Mouse (Mus musculus): Measurements from ENCODE around the gene Rps13.

The Rps13 gene

DNA sequence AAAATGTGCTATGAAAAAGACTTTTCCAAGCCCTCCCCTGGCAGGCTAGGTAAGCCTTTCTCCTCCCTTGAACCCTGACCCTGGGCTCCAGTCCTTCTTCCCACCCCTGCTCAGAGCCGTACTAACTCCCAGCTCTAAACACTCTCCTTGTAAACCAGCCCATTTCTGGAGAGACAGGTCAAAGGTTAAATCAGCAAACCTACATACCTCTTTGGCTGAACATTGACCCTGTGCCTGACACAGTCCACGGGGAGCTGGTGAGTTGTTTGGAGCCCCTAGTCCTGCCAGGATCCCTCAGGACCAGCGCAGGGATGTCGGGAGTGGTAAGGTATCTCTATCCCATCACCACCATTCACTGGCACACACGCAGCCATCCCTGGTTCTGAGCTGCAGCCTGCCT is 41.6 kb downstream of the Rps13 start:
- peak; percentile 46 for DNase-seq (ENCODE audit: low spot score)

DNA sequence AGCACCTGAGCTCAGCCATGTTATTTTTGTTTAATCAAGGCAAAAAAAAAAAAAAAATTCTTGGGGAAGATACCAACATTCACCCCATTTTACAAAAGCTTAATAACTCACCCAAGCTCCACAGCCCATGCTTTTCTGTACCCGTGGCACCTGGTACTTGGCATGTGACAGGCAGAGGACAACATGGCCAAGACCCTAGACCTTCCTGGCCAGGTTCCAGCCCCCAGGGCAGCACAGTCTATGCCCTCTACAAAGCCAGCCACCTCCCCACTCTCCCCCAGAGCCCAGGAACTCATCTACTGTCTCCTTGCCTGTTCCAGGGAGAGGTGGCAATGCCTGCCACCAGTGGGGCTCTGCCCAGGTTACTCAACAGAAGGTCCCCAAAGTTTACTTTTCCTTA is 43.4 kb downstream of the Rps13 start:
- DNase-seq (ENCODE audit: low spot score), result no peak

DNA sequence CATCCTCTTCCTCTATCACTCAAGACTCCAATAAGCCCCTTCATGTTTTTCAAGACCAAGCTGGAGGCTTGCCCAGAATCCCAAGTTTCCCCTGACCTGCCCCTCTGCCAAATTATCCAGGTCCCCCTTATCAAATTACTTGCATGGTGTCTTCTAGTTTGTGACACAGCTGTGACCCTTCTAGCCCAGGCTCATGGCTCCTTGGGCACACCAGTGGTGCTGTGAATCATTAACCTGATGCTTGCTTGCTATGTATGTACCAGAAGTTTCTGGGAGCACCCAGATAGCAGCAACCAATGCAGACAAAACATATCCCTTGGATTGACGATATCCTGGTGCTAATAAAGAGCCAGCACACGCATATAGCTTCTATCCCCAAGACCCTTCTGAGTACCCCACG is 45.0 kb downstream of the Rps13 start:
- no peak for DNase-seq (ENCODE audit: low spot score)

DNA sequence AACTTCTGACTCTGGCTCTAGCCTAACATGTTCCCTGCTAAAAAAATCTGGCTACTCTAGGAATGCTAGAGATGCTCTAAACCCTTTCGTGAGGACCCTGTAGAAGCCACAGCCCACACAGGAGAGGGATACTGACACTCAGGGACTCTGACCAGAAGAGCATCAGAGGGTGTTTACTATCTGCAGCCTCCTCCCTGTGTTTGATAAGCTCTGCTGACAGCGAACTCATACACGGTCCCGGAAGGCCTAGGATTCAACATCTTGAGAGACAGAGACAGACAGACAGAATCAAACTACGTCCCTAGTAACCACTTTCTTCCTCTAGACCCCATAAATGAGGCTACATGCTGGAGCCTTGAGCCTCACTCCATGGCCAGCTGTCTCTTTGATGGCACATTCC is 46.0 kb downstream of the Rps13 start:
- DNase-seq (ENCODE audit: low spot score), result no peak

DNA sequence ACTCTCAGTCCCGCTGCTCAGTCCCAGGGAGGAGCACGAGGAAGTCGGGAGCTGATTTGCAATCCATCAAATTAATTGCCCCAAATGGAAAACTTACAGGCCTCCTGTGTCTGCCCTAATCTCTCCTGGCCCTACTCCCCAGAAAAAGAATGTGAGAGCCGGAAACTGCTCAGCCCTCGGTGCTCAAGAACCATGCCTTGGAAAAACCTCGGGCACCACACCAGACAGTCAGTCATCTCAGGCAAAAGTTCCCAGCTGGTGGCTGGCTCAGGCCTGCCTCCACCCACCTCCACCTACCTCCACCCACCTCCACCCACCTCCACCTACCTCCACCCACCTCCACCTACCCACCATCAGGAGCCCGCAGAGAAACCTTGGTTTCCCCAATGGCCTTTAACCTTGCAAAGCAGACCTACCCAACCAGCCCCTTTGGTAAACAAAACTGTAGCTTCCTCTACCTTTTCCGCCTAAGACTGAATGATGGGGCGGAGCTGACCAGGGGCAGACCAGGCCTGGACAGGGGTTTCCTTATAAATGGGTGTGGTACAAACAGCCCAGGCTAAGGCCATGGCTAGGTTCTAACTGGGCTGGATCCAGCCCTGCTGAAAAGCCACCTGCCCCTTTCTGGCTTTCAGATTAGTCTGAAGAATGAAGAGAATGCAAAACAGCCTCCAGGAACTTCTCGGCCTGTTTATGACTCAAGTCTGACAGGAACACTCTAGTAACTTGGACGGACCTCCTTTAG is 47.2 kb downstream of the Rps13 start:
- no peak for DNase-seq (ENCODE audit: low spot score)

DNA sequence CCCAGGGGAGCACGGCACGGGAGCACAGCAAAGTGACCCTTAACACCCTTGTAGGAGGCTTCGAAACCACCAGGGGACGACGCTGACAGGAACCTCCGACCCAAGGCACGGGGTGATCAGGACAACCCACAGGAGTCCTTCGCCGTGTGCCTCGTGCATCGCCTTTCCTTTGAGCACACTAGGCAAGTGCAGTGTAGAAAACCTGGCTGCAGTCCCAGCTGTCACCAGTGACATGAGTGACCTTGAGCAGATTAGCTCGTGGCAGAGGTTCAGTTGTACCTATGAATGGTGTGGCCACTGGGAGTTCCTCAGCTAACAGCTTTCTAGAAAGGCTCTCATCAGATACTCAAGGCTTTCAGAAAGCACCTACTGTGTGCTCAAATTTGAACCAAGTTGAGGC is 47.8 kb downstream of the Rps13 start:
- no peak for DNase-seq (ENCODE audit: low spot score)

DNA sequence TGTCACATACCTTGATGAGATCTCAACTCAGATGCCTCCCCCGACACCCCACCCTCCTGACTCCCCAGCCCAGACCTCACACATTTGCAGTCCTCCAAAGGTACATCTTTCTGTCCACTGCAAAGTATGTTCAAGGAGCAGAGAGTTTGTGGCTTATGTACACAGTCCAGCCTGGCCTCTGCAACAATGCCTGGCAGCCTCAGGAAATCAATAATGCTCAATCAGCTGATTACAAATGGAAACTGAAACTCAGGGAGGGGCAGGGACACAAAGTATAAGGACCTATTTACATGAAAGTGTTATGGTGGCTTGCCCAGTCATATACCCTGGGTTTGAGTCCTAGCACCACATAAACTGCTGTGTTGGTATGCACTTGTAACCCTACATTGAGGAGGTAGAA is 48.8 kb downstream of the Rps13 start:
- no peak for DNase-seq (ENCODE audit: low spot score)

DNA sequence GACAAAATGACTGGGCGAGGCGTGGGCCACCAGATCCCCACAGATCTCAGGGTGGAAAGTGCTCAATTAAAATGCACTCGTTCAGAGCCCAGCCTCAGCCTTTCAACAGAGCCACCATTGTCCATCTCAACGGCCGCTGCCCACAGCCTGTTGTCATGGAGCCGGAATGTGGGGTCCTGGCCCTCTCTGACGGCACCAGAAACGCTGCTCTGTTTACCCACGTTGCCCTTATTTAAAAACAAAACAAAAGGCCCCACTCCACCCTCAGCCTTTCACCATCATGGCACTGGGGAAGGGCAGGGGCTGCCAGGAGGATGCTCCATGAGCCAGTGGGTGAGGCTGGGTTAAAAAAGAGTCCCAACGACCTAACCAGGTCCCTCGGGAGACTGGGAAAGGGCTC is 51.2 kb downstream of the Rps13 start:
- DNase-seq (ENCODE audit: low spot score), result peak; percentile 87

Measured in embryo, embryonic 10 days (tissue).